Mouse (Mus musculus): ENCODE results near the gene Tuba3a. TPM values are rescaled to one million over a fixed set of nuclear protein-coding genes. Genes with fewer than 3 reads are reported as not detected.
"Not testable (repeated sequence)": the region's sequence is repeated elsewhere in the genome, so short reads cannot be mapped to it uniquely, and the experiment has no call there.

Gene Tuba3a
- total RNA-seq, 4 experiments from 2014 or later, result not detected

DNA sequence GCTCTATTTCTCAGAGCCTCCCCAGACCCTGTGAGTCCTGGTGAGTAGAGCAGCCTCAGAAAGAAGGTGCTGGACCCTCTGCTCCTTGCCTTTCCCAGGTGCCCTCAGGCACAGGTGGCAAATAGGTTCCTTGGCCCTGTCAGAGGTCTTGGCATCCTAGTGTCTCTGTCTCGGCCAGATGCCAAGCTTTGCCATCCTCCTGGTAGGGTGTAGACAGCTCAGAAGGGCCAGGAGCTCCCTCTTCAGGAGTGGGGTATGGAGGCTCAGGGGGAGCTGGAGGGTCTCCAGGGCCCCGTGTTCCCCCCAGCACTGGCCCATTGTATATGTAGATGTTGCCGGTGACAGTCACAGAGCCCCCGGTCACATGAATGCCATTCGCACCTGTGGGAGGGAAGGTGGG lies 21.2 kb upstream of the Tuba3a start:
- no peak for DNase-seq (ENCODE audit: low spot score in 2 of 2)

DNA sequence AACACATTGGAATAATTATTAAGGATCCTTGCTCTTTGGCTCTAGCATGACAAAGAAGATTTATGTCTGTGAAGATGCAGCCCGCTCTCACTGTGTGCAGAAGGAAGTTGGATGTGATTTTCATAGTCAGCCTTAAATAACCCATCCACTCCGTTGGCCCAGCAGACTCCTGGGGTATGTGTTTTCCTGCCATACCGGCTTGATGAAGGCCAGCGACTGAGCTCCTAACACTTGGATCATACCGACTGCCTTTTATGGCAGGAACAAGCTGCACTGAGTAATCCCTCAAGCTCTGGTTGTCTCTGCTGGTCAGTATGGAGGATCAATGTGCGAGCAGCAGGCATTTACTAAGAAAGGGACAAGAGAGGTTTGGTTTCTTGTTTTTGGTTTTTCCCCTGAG lies 19.6 kb upstream of the Tuba3a start:
- DNase-seq (ENCODE audit: low spot score in 2 of 2), result no peak

DNA sequence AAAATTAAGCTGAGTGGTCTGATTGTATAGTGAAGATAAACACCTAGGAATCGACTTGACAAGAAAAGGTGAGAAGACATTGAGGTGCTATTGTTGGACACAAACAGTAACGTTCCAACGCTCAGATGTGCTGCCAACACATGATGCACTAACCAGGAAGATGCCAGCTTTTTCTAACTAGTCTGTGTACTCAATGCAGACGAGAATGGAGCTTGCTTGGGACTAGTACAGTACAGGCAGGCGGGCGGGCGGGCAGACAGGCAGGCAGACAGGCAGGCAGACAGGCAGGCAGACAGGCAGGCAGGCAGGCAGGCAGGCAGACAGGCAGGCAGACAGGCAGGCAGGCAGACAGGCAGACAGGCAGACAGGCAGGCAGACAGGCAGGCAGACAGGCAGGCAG lies 18.6 kb upstream of the Tuba3a start:
- DNase-seq (ENCODE audit: low spot score in 2 of 2), result not testable (repeated sequence)

DNA sequence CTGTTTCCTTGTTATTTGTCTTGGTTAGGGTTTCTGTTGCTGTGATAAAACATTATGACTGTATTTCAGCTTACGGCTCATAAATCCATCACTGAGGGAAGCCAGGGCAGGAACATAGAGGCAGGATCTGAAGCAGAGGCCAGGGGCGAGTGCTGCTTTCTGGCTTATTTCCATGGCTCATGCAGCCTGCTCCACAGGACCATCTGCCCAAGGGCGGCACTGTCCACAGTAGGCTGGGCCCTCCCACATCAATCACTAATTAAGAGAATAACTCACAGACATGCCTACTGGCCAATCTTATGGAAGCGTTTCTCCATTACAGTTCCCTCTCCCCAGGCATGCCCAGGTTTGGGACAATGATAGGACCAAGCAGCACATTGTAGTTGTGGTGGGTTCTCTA lies 17.4 kb upstream of the Tuba3a start:
- no peak for DNase-seq (ENCODE audit: low spot score in 2 of 2)

DNA sequence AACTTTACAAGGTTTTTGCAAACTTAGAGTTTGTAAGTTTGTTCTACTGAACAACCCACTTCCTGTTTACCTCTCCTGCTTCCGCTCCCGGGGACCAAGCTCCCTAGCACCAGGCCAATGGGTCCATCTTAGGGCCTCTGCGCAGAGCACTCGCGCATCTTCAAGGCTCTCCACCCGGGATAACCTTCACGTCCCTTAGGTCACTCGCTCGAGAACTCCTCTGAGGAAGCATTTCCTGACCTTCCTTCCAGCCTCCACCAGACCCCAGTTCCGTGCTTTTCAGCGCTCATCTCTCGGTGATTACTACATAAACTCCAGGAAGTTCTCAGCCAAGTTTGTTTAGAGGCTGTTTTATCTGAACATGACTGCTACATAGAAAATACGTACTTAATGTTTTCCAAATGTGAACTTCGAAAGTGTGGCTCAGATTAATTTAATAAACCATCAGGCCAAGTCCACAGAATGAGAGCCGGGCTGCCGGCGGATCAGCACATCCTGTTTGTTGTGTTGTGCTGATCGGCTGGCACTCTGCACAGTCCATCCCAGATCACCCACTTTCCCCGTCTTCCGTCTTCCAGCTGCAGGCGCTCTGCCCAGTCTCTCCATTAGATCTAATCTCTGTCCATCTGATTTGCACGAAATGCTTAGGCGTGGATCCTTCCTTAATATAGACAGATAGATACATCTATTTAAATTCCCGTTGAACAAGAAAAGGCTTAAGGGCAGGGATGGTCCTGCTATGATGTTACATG lies 16.6 kb upstream of the Tuba3a start:
- no peak for DNase-seq (ENCODE audit: low spot score in 2 of 2)

DNA sequence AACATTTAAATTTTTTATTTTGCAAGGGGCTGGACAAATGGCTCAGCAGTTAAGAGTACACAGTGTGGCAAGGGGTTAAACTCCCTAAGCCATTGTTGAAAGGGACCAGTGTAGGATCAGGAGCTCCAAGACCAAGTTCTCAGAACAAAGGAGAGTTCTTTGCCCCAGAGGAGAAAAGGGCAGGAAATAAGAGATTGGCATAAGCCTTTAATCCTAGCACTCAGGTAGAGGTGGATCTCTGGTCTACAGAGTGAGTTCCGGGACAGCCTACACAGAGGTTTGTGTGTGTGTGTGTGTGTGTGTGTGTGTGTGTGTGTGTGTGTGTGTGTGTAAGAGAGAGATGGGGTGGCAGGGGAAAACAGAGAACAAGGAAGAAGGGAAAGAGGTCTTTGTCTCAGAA lies 15.1 kb upstream of the Tuba3a start:
- no peak for DNase-seq (ENCODE audit: low spot score in 2 of 2)

DNA sequence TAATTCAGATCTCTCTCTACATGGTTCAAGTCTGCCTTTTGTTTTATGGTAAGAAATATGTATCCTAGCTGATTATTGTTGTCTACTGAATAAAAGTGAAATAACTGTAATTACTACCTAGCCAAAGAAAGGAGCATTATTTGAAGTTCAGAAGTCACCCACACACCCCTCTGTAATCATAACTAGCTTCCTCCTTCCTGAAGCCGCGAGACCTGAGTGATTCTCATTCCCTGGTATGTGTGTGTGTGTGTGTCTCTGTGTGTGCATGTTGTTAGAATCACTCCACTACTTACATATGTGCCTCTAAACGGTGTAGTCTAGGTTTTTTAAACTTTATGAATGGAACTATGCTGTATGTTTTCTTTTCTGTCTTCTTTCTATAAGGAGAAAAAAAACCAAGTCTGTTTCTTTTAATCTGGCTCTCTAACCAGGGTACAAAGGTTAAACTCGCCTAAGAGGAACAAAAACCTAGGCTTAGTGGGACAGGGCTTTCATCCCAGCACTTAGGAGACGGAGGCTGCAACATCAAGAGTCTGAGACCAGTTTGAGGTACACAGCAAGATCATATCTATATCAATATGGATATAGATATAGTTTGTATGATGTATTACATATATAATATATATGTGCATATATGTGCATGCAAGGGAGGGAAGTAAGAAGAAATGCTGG lies 11.4 kb upstream of the Tuba3a start:
- DNase-seq (ENCODE audit: low spot score in 2 of 2), result no peak

DNA sequence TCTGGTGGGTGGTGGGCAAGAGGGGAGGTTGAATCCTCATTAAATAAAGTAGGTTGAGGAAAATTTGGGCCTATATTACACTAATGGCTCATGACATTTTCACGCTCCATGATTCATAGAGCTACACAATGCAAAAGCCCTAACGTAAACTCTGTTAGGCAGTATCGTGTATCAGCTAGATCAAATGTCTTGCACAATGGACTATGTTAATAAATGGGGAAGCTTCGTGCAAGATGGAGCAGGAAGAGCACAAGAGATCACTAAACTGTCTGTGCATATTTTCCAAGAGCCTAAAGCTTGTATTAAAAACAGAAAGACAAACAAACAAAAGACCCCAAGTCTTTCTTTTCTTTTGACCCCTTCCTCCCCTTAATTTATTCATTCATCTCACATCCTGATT lies 8.2 kb upstream of the Tuba3a start:
- DNase-seq (ENCODE audit: low spot score in 2 of 2), result no peak

DNA sequence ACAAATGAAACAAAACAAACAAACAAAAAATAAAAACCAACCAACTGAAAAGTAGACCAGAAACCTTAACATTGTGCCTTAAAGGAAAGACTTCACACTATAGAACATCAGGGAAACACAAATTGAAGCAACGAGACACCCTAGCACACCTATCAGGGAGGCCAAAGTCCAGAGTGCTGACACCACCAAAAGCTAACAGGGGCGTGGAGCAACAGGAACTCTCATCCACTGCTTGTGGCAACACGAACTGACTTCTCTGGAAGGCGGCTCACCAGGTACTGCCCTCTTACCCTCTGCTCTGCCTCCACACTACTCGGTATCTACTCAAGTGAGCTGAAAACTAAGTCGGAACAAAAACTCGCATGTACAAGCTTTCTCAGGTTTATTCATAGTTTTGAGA lies 6.4 kb upstream of the Tuba3a start:
- no peak for DNase-seq (ENCODE audit: low spot score in 2 of 2)

DNA sequence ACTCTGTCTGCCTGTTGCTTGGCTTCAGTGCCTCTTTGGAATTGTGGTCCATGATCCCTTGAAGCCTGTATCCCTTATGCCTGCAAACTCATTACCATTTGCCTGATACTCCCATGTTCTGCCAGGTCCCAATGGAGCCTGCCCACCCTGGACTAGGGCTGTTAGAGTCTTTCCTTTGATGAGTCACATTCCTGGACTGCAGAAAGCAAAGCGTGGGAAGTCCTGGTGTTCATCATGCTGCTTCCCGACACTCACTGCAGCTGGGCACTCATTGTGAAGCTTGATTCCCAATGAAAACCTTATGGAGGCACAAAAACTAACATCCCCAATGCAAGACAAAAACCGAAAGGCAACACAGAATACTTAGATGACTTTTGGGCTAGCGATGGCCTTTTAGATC lies 5.5 kb upstream of the Tuba3a start:
- no peak for DNase-seq (ENCODE audit: low spot score in 2 of 2)

DNA sequence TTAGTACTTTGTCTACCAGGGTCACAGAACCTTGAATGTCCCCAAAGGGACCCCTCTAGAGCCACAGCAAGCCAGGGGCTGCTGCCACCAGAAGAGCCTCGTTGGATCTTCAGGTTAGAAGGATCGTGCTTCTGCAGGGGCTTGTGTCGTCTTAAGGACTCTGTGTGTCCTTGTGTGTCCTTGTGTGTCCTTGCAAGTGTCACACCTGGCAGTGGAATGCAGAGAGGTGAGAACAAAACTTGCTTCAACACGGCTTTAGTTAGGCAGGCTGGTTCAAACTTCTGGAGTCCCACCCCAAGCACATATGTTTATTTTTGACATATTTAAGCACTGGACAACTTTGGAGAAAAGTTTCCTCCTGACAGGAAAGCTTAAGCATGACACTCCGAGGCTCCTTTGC lies 2.9 kb upstream of the Tuba3a start:
- DNase-seq (ENCODE audit: low spot score in 2 of 2), result no peak

DNA sequence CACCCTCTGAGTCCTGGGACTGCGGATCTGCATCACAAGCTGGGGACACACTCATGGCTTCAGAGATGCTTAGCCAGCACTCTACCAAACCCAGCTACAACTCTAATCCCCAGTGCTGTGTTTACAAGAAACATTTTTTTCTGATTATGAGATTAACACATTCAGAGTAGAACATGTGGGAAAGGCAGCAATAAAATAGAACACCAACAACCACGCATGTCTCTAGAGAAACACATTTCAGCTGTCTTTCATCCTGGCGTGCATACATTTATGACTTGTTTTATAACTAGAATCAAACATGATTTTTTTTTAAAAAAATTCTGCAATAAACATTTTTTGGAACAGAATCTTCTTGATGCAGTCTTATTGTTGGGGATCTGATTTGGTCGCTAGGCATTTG lies 1.1 kb upstream of the Tuba3a start:
- DNase-seq (ENCODE audit: low spot score in 2 of 2), result no peak

DNA sequence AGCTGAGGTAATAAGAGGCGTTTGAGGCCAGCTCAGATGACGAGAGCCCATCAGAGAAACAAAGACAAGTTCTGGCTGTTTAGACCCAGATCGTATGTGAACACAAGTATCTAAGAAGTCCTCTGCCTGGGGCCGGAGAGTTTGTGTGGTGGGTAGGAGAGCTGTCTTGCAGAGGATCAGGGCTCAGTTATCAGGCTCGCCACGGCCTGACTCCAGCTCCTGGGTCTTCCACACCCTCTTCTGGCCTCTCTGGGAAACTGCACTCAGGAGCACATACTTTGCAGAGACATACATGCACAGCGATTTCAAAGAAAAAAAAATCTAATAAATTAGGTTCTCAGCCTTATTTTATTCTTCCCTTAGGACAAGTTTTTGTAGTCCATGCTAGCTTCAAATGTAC lies 1.1 kb downstream of the Tuba3a start:
- no peak for DNase-seq (ENCODE audit: low spot score in 2 of 2)

DNA sequence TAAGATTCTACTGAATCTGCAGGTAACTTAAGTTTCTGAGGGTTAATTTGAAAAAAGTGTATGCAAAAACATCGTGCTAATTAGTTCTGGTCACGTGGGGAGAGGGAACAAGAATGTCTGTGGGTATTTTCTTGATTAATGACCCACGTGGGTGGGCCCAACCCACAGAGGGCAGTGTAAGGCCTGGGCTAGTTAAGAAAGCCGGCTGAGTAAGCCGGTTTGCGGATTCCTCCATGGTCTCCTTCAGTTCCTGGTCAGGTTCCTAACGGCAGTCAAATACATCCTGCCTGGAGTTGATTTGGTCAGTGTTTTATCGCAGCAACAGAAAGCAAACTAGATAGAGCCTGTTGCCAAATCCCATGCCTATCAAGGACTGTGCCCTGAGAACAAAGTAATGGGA lies 1.6 kb downstream of the Tuba3a start:
- no peak for DNase-seq (ENCODE audit: low spot score in 2 of 2)

DNA sequence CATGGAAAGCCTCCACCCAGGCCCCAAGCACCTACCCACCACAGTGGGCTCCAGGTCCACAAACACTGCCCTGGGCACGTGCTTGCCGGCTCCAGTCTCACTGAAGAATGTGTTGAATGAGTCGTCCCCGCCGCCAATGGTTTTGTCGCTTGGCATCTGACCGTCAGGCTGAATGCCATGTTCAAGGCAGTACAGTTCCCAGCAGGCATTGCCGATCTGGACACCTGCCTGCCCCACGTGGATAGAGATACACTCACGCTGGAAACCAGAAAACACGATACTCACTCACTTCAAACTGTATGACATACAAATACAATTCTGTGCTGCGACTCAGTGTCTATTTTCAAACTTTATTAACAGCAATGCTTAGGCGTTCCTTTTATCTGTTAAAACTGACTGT lies 3.1 kb downstream of the Tuba3a start:
- not testable (repeated sequence) for DNase-seq (ENCODE audit: low spot score in 2 of 2)

DNA sequence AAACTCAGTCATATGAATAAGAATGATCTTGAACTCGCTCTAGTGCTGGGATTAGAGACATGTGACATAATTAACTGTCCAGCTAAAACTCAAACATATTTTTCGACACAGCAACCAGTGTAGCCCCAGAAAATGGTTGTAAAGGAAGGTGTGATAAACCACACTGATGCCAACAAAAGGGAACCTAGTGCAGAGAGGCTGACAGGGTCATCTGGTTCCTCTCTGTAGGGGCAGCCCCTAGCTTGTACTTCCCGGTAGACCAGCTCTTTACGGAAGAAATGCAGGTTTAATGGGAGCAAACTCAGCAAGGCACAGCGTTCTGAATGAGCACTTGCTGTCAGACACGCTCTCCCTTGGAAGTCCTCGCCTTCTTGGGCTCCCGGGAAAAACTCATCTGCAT lies 6.1 kb downstream of the Tuba3a start:
- DNase-seq (ENCODE audit: low spot score in 2 of 2), result no peak

DNA sequence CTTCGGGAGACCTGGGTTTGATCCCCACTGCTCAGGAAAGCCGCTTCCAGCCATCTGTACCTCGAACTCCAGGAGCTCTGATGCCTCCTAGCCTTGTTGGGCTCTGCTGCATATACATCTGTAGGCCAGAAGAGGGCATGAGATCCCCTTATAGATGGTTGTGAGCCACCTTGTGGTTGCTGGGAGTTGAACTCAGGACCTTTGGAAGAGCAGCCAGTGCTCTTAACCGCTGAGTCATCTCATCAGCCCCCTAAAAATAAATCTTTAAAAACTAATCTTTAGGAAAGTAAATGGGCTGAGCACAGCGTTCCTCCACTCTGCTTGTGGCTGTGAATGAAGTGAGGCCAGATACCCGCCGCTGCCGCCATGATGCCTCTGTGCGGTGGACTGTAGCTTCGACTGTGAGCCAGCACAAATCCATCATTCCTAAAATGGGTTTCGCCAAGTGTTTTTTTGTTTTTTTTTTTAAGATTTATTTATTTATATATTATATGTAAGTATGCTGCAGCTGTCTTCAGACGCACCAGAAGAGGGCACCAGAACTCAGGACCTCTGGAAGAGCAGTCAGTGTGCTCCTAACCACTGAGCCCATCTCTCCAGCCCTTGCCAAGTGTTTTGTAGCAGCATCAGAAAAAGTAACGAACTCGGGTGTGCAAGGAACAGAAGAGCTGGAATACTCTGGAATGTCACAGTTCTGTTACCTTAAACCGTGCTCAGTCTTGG lies 10.8 kb downstream of the Tuba3a start:
- DNase-seq (ENCODE audit: low spot score in 2 of 2), result no peak

DNA sequence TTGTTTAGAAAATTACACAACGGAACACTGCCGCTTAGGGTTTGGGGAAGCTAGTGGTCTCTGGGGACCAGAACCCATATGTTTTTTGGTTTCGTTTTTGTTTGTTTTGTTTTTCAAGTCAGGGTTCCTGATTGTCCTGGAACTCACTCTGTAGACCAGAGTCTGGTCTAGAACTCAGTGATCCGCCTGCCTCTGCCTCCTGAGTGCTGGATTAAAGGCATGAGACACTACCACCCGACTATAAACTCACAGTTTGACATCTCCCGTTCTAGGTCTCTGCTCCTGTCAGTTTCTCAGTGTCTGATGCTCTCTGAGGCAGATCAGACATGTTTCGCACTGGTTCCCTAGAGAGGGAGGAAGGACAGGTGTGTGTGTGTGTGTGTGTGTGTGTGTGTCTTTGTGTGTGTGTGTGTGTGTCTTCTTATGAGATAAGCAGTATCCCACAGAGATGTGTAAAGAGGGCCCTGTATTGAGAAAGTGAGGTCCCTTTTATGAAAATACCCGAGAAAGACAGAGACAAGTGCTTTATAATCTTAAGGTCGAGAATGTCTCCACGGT lies 13.5 kb downstream of the Tuba3a start:
- DNase-seq (ENCODE audit: low spot score in 2 of 2), result no peak

DNA sequence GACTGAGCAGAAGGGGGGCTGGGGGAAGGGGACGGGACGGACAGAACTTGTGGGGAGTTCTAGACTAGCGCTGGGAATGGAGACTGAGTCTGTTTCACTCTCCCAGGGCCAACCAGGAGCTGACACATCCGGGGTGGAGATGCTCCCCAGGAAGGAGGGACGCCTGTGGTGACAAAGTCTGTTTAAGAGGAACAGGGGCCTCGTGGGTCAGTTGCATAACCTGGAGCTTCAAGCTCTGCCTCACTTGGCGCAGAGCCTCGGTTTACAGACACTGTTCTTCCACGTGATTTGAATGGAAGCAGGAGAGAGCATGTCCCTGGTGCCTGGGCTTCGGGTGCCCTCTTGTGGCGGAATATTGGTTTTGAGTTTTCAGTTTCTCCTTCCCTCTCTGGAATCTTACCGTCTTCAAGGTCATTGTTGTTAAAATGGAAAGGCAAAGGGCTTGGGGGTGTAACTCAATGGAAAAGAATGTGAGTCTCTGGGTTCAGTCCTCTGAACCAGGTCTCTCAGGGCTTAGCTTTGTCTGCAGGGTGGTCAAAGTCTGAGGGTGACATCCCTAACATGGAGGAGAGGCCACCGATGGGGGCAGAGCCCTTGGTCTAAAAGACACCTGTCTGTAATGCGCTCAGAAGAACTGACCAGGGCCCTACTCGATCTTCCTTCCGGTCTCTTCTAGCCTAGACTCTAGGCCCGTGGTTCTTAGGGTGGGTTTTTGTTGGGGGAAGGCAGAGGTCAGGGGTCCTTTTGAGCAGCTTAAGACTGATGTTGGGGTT lies 14.2 kb downstream of the Tuba3a start:
- peak; percentile 85 to 93 for DNase-seq (ENCODE audit: low spot score in 2 of 2)

DNA sequence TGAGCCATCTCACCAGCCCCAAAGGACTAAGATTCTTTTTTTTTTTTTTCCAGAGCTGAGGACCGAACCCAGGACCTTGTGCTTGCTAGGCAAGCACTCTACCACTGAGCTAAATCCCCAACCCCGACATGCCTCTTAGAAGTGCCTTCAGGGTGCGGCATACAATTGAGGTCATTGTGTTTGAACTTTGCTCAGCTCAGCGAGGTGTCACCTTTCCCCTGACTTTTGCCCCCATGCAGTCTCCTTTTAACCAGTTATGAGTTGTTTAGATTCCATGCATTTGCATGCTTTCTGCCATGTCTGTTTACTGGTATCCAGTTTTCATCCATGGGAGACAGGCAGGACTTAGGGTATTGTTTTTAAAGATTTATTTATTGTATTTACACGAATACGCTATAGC lies 17.0 kb downstream of the Tuba3a start:
- DNase-seq (ENCODE audit: low spot score in 2 of 2), result no peak

DNA sequence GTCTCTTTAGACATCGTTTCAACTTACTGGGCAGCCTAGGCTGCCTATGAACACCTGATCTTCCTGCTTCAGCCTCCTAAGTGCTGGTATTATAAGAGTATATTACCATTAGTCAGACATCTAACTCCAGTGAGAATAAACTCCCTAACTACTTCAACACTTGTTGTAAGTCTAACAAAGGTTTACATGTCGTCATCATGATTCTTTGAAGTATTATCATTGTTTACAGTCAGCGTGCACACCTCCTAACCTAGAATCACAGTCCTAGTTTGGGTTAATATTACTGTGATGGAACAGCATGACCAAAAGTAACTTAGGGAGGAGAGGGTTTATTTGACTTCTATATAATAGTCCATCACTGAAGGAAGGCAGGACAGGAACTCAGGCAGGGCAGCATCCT lies 18.4 kb downstream of the Tuba3a start:
- DNase-seq (ENCODE audit: low spot score in 2 of 2), result no peak

DNA sequence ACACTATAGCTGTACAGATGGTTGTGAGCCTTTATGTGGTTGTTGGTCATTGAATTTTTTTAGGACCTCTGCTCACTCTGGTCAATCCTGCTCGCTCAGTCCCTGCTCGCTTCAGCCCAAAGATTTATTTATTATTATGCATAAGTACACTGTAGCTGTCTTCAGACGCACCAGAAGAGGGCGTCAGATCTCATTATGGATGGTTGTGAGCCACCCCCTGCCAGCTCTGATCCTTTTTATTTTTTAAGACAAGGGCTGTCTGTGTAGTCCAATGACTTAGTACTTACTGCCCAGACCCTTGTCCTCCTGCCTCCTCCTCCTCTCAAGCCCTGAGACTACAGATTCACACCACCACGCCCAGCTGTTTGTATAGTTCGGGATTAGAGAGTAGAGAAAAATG lies 19.2 kb downstream of the Tuba3a start:
- DNase-seq (ENCODE audit: low spot score in 2 of 2), result not testable (repeated sequence)

Data from gastrocnemius, adult 8-10 months (tissue).